Mouse (Mus musculus) spleen, adult 12 weeks (tissue): Measurements from ENCODE around the gene Mllt11.

Source experiments
- DNase-seq: peaks from one replicate; pipeline ENCODE4 v3.0.0; 2022; ENCODE audit warnings: low spot score

Mllt11 gene

DNA sequence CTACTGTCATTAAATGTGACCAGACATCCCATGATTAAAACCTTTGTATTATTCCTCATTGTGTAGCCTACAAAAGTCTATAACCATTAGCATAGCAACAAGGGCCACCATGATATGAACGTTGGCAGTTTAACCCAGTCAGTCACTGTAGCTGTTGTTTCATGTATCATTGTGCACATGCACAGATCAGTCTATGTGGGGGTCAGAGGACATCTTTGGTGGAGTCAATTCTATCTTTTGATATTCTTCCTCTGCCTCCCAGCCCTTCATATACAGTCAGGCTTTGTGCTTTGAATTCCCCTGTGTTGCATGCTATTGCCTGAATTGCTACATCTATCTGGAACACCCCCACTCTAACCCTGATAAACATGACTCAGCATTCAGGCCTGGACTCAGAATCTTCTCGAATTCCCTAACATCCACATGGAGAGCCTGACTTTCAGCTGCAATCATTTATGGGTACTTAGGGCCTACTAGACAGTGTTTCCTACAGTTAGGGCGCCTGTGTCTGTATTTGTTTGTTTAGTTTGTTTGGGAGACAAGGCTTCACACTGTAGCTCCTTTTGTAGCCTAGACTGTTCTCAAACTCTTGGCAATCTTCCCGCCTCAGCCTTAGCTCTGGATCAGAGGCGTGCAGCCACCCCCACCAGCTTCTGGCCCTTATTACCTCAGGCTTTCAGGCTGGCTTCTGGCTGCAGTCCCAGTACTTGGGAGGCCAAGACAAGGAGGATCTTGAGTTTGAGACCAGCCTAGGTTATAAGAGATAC is 14.7 kb upstream of the Mllt11 start:
- peak; percentile 41 for DNase-seq

DNA sequence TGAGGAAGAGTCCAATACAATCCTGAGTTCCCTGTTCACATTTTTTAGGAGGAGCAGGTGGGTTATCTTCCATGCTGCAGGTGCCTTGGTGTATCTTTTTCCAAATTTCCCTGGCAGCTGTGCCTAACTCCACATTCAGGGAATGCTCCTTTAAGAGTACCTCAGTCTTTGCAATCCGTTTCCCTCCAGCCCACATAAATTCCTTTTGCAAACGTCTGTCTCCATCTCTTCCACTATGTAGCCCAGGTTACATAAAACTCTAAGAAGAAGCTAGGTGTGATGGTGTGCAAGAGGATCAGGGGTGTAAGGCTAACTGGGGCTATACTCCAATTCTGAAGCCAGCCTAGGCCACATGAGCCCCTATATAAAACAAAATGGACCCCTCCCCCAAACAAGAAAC is 11.1 kb upstream of the Mllt11 start:
- DNase-seq: no peak

DNA sequence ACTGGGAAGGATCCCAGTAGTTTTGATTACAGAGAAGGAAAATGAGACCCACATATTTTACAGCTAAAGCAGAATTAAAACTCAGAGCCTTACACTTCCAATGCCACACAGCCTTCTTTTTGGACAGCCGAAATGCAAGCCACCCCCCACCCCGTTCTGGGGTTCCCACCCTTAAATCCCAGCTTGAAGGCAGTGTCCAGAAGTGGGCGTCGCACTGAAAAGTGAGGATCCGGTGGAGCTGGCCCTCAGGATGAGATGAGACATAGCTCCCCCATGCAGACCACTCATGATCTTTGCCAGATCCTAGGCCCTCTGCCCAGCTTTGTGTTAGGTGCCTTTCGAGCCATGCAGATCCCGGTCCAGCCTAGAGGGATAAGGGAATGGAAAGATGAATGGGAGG is 9.5 kb upstream of the Mllt11 start, which contains the start of gene Gm128:
Gene Gm128, minus strand, starts transcription at position 101 of the 400 bp plus-strand sequence.
- no peak for DNase-seq

DNA sequence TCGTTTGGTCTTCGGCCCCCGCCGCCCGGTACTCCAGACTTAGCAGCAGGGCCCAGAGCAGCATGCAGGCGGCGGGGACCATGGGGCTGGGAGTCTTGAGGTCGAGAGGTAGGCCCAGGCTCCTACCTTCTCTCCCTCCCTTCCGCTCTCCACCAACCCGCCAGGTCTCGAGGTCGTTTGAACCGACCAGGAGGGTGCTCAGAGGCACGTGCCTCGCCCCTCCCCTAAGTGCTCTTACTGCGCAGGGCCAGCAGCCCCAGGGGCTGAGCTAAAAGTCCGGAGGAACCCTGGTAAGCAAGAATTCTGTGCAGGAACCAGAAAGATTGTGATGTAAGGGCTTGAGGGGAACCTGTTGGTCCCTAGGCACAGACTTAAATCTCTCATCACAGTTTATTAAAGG is 8.9 kb upstream of the Mllt11 start:
- DNase-seq: no peak

DNA sequence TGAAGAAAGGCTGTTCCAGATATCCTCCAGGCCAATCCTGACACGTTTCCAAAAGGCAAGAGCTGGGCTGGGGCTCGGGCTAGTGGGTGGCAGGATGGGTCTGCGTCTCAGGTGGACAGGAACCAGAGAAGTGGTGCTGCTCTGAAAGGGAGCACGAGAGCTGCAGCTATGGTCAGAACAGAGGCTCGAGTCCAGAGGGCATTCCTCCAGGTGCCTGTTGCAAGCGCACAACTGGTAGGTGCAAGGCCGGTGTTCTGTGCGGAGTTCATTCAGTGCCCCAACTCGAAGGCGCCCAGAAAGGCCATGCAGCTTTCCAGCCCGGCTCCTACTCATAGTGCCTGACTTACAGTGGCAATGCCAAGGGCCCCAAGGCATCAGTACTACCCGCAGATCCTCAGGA is 8.0 kb upstream of the Mllt11 start:
- DNase-seq: no peak

DNA sequence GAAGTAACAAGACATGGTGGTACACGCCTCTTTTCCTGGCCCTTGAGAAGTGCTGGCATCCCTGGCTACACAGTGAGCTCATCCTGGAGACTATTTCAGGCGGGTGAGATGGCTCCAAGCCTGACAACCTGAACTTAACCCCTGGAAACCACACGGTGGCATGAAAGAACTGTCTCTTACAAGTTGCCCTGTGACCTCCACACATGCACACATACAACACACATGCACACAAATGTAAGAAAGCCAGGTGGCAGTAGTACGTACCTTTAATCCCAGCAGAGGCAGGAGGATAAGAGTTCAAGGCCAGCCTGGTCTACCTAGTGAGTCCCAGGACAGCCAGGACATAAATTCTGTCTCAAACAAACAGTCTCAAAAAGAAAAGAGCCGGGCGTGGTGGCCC is 7.1 kb upstream of the Mllt11 start:
- DNase-seq: no peak

DNA sequence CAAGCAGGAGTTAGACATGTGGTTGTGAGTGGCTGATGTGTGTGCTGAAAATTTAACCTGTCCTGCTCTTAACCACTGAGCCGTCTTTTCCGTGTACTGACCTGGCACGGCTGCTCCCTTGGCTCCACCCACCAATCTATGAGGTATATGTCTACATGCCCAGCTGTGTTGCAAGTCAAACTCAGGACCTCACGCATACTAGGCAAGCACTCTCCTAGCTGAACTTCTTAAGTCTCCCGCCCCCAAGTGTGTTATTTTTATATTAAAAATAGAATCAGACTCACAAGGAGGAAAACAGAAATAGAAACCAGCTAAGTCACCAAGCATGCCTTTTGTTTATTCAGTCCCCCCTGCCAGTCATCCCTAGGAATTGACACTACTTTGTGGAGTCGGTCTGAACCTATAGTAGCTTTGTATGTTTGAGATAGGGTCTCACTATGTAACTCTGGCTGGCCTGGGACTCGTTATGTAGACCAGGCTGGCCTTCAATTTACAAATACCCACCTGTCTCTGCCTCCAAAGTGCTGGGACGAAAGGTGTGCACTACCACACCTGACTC is 5.6 kb upstream of the Mllt11 start:
- DNase-seq: no peak

DNA sequence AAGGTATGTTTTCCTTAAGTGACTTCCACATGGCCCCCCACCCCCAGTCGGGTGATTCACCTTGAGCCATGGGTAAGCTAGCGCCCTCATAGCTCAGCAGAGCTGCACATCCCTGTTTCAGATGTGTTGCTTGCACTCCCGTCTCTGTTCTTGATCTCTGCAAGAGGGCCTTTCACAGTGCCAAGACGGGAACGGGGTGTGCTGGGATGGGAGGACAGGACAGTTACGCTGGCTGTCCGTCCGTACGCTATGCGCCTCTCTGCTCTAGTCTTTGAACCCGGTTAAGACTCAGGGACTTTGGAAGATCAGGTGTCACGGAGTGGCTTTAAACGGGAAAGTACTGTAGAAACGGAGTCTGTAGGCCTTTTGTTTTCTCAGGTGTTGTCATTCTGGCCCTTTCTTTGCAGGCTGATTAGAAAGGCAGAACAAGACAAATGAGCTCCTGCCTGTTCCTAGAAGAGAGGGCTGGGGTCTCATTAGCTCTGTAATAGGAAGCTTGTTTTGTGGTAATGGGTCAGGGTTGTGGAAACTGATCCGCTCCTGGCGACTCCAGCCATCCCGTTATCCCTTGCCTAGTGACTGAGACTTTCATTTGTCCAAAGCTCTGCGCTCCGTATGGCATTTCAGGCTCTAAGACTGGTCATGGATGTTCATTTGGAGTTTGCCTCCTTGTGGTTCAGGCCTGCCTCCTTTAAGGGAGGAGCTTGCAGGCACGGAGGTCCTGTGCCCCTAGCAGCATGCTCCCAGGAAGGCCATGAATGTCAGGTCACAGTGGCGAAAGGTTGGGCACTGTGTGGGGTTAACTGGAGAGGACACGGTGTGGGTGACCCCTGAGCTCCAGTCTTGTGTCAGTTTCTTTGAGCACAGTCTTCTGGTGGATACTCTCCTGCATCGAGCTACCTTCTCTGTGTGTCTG is 3.7 kb upstream of the Mllt11 start:
- DNase-seq: no peak

DNA sequence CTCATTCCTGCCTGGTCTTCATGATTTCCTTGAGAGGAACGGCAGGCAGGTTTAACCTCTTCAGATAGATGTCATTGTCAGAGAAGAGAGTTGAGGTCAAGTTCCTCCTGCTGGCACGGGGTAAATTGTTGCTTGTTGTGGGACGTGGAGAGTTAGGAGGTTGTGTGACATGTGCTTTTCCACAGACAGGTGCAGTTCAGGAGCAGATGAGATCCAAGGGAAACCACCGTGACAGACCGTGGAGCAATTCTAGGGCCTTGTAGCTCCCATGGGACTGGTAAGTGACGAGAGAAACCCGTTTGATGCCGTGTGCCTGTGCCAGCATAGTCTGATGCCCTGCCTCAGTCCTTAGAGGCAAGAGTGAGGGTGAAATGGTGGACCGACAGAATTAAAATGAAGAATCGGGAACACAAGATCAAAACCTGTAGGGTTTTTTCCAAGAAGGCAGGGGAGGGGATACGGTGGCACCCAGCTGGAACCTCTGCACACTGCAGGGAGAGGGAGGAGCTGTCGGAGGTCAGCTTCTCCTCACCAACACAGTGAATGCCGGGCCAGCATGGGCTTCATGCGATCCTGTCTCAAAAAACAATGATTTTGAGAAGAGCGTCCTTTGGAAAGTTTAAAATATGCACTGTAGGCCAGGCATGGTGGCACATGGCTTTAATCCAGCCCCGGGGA is 1.5 kb upstream of the Mllt11 start:
- no peak for DNase-seq

DNA sequence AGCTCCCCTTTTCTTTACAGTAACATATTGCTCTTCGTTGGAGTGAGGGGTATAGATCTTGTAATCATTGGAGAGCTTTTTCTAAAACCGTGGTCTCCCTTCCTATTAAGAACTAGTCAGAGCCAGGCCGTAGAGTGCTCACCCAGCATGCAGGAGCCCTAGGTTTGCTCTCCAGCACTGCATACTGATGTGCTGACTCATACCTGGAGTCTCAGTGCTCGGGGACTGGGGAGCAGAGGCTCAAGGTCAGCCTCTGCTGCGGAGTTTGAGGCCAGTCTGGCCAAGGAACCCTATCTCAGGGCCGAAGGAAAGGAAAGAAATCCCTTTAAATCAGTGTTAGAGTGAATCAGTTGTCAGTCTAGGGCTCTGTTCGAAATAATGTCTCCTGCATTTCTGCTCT is 800 bp upstream of the Mllt11 start:
- no peak for DNase-seq

DNA sequence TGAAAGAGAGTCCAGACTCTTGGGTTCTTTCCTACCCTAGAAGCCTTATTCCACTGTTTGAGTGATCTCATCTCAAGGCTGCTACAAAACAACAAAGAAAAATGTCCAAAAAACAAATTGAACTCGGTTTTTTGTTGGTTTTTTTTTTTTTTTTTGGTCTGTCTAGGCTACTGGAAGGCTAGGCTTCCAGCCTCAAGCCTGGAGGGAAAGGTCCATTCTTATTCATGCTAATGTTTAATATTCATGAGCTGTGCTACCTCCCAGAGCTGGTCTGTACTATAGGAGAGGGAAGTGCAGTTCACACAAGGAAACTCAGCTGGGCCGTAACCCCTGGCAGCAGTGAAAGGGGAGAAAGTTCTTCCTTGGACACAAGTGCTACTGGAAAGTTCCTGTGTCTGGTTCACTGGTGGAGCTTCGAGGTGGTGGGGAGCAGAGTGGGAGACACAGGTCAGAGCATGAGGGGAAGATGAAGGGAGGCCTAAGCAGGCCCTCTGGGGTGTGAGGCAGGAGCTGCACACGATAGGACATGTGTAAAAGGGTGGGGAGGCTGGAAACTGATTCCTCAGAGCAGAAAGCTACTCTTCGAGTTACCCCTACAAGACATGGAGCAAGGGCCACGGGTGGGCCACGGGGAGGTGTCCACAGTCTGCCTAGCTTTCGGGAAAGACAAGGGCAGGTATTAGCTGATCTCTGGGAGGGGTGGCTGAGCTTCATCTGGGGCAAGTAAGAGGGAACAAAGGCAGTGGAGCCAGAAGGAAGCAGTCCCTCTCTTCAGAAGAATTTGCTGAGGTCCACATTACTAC is 1.3 kb downstream of the Mllt11 start:
- DNase-seq: peak; percentile 34

DNA sequence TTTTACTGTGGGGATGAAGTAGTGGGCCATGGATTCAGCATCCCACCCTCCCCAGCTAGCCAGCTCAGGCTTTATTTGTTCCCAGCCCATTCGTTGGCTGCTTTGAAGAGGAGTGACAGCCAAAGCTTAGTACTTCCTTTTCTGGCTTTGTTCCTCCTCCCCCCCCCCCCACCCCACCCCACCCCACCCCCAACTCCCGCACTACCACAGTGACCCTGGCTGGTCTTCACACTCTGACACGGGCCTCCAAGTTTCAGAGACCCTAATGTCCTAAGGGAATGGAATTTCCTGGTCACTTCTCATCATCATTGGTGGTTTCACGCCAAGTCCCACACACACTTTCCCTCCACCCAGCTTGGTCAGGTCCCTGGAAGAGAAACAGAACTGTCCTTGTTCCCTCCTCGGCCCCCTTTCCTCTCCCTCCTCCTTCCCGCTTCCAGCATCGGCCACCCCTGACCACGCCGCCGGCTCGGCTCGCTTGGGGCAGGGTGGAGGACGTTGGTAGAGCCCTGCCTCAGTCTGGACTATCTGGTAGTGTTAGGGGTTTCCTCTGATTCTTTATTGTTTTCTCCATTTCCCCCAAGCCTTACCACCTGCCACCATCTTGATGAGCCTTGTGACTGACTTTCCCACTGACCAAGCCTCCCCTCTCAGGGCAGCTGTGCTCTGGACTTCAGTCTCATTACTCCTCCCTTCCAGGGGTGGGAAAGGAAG is 2.0 kb downstream of the Mllt11 start:
- peak; percentile 19 for DNase-seq

DNA sequence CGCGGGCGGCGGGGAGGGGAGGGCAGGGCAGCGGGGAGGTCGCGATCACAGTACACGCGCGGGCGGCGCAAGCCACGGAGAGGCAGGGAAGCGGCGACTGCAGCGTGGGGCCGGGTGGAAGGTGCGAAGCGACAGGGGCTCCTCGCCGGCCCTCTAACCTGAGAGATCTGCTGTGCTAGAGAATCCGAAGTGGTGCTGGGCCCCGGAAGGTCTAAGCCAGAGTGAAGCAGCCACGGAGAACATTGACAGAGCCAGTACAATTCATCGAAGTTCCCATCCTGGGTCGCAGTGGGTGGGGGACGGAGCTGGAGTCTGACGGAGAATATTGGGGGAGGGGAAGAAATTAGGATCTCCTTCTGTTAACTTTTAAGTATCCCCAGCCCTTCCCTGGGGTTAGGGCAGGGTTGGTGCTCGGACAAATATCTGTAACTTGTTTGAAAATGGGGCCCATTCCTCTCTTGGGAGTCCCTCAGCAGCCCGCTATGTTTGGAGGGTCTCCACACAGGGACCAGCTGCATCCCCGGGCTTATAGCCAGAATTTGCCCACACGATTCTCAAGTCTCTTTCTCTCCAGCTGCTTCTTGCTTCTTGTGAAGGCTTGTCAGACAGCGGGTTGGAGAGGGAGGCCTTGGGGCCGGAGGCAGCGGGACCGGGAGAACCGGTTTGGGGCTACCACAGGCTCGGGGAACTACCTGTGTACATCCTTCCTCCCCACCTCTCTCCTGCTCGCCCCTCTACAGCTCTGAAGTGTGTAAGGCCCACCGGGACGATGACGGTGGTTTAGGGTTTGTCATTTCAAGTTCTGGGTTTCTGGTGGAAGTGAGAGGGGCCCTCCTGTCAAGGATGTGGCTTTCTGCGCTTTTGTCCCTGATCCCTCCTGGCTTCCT is 2.8 kb downstream of the Mllt11 start:
- peak; percentile 37 for DNase-seq

DNA sequence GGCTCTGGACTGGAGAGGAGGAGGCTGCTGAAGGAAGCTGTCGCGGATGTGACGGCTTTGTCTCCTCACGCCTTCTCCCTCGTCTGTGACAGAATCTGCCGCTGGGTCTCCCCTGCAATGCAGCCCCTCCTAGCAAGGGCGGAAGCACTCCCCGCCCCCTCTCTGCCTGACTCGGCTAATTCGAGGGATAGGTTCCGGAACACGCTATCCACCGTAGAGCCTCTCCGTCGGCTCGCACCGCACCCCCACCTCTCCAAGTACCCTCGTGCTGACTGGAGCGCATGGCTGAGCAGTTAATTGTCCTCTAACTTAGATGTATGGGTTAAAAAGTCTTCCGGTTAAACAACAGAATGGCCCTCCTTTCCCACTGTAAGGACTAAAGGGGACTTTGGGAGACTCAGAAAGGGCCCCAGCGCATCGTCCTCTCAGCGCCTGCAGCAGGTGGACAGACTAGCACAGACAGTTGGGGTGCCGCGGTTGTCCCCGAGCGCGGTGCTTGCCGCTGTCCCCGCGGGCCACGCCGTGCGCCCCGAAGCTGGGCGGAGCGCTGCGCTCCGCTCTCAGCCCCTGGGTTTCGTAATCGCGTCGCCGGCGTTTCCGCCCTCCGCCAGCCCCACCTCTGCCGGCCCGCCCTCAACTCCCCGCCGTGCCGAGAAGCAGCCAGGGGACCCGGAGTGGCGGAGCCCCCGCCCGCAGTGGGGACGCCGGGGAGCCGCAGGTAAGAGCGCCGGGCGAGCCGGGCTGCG is 3.6 kb downstream of the Mllt11 start, which contains the start of gene Cdc42se1:
Gene Cdc42se1, plus strand, starts transcription at position 585 of the 746 bp plus-strand sequence.
- DNase-seq: peak; percentile 81

DNA sequence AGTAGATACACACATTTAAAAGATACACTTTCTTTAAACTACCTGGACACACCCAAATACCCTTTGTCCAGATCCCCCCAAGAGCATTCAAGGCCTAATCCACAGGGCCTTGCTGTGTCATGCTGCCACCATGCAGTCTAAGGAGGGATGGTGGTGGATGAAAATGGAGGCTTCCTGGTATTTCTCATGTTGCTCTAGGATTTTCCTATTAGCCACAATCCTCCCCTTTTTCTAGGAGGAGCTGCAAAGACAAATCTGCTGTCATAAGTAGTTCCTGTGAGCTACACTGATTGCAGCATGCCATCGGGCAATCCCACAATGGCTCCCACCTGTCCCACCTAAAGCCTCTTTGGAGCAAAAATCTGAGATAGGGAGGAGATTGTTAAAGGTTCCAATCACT is 4.8 kb downstream of the Mllt11 start:
- no peak for DNase-seq

DNA sequence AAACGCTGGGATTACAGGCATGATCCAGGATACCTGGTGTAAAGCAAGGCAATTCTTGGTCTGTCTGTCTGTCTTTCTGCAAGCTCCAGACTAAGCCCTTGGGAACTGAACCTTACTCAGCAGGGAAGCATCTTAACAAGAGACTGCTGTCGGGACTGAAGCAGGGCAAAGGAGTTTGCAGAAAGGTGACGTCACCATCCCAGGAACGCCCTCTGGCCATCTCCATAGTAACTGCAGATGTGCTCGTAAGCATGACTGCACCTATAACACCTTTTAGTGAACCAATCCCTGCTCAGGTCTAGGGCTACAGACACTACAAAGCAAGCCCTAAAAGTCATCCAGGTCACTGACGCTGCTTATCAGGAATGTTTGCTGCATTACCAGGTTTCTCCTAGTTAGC is 7.7 kb downstream of the Mllt11 start:
- no peak for DNase-seq

DNA sequence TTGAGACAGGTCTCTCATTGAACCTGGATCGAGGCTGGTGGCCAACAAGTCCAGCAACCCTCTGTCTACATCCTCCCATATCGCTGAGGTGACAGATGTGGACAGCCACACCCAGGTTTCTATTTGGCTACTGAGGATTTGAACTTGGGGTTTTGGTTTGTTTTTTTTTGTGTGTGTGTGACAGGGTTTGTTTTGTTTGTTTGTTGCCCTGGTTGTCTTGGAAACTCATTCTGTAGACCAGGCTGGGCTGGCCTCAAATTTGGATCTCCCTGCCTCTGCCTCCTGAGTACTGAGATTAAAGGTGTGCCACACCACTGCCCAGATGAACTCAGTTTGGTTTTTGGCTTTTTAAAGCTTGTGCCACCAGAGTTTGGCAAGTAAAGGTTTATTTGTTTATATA is 8.9 kb downstream of the Mllt11 start:
- no peak for DNase-seq

DNA sequence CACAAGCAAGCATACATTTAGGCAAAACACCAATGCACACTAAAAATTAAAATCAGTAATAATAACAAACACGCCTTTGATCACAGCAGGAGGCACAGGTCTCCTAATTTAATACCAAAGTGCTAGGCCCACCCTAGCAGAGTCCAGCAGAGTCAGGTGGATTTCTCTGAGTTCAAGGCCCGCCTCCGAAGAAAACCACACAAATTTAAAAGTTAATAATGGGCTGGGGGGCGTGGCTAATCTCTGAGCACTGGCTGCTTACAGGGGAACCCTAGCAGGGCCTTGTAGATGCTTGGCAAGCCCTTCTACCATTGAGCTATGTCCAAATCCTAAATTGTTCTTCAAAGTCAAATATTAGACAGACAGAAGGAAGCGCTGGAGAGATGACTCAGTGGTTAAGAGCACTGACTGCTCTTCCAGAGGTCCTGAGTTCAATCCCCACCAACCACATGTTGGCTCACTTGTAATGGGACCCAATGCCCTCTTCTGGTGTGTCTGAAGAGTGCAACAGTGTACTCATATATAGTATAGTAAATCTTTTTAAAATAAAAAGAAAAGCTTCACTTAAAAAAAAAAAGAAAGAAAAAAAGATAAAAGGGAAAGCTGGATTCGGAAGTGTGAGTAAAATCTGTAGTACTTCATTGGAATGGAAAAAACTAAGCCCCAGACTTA is 13.4 kb downstream of the Mllt11 start:
- DNase-seq: peak; percentile 26
